In genomic region chr2:32351471-32351961, GRCm38 (mm10) we compare ENCODE assay signal across 9 mouse cellular contexts. TPM values are rescaled to one million over a fixed set of nuclear protein-coding genes. Genes with fewer than 3 reads are reported as not detected.
DNase-seq lines count a peak whose midpoint lies in the region; ATAC-seq lines count a peak whose summit lies in the region.
"Had no signal": no experiment of that assay in that cellular context is flagged by ENCODE, and none has a peak within 500 bp of the region (broad histone marks: within the 10 kb centered on the region; RNA-seq: fewer than 3 reads in every experiment).

No protein-coding gene starts in this region.

- H3K27ac ChIP-seq in limb, embryonic 10.5 days = peak overlapping the region; percentile 92
- no peak overlapping the region for H3K27ac ChIP-seq in stomach, embryonic 15.5 days
- H3K27ac ChIP-seq: macrophage had no signal

- 55% methylated on average over 9 of the region's 9 CpGs for WGBS in limb, embryonic 10.5 days
- WGBS in stomach, embryonic 15.5 days = 48% methylated on average over 9 of the region's 9 CpGs

- H3K27me3 ChIP-seq in limb, embryonic 10.5 days (ENCODE audit: low read depth, poor library complexity, severe bottlenecking) = peaks cover 6% of the 10 kb centered on the region; the same call in 1 of the 2 replicates
- 0 out of 2 replicates have a peak, but pooled peaks cover 3% of the 10 kb centered on the region for H3K27me3 ChIP-seq in stomach, embryonic 15.5 days (replicated peaks)

- ATAC-seq in stomach, embryonic 15.5 days (ENCODE audit: insufficient read depth, low FRiP score, low read depth) = no peak

- H3K9me3 ChIP-seq in limb, embryonic 10.5 days (replicated peaks) = no peaks in the 10 kb centered on the region
- no peaks in the 10 kb centered on the region for H3K9me3 ChIP-seq in stomach, embryonic 15.5 days

- peak overlapping the region; percentile 99 for H3K4me2 ChIP-seq in stomach, embryonic 15.5 days

- H3K9ac ChIP-seq in stomach, embryonic 15.5 days = no peak overlapping the region; the same call in 1 of the 2 replicates

- peak; percentile 56 for DNase-seq in adrenal gland, postnatal 14 days
- no peak for DNase-seq in adrenal gland, postnatal 10 days
- peak; percentile 16 for DNase-seq in retina, postnatal 1 day
- DNase-seq in retina, embryonic 14.5 days (ENCODE audit: low spot score) = no peak
- no peak for DNase-seq in limb, embryonic 10.5 days (ENCODE audit: low spot score)
- DNase-seq in adipocyte (ENCODE audit: low spot score) = no peak
- no peak for DNase-seq in thymus, postnatal 10 days (ENCODE audit: low spot score in 2 of 2)

- peak overlapping the region; percentile 81 for H3K4me3 ChIP-seq in limb, embryonic 10.5 days
- H3K4me3 ChIP-seq in stomach, embryonic 15.5 days (replicated peaks) = peak overlapping the region; percentile 67

- H3K36me3 ChIP-seq in limb, embryonic 10.5 days = peaks cover 37% of the 10 kb centered on the region
- no peaks in the 10 kb centered on the region for H3K36me3 ChIP-seq in stomach, embryonic 15.5 days

- H3K4me1 ChIP-seq in limb, embryonic 10.5 days = peaks cover 44% of the 10 kb centered on the region
- H3K4me1 ChIP-seq in stomach, embryonic 15.5 days = peaks cover 23% of the 10 kb centered on the region

RNA-seq across cellular contexts. Expression of gene Ciz1, which starts 0.6 kb away (rescaled TPM):
- total RNA-seq in adrenal gland, postnatal 14 days (2021) = 61.8 and 67.0 TPM in 2 replicates
- total RNA-seq in adrenal gland, postnatal 10 days (2021) = 10 to 100 TPM; 49.0 to 63.5 TPM
- 61.3 and 74.8 TPM in 2 replicates for polyA plus RNA-seq in limb, embryonic 10.5 days (2016; fragmentation: Nextera tagmentation; extraction: Ambion mirVana)
- polyA plus RNA-seq in stomach, embryonic 15.5 days (2015; fragmentation: Nextera tagmentation; extraction: Ambion mirVana) = 33.8 and 41.6 TPM in 2 replicates

RNA-seq across cellular contexts. Expression of gene Dnm1, which starts 1.6 kb away (rescaled TPM):
- 18.9 and 26.7 TPM in 2 replicates for total RNA-seq in adrenal gland, postnatal 14 days (2021)
- 10 to 100 TPM; 15.8 to 23.8 TPM for total RNA-seq in adrenal gland, postnatal 10 days (2021)
- 27.1 and 33.6 TPM in 2 replicates for polyA plus RNA-seq in limb, embryonic 10.5 days (2016; fragmentation: Nextera tagmentation; extraction: Ambion mirVana)
- 12.1 and 12.8 TPM in 2 replicates for polyA plus RNA-seq in stomach, embryonic 15.5 days (2015; fragmentation: Nextera tagmentation; extraction: Ambion mirVana)

RNA-seq across cellular contexts. Expression of gene 1110008P14Rik, which starts 30.2 kb away (rescaled TPM):
- 142 and 159 TPM in 2 replicates for total RNA-seq in adrenal gland, postnatal 14 days (2021)
- 100 to 1,000 TPM; 143 to 149 TPM for total RNA-seq in adrenal gland, postnatal 10 days (2021)
- 36.3 and 37.0 TPM in 2 replicates for polyA plus RNA-seq in limb, embryonic 10.5 days (2016; fragmentation: Nextera tagmentation; extraction: Ambion mirVana)
- polyA plus RNA-seq in stomach, embryonic 15.5 days (2015; fragmentation: Nextera tagmentation; extraction: Ambion mirVana) = 36.1 and 42.9 TPM in 2 replicates

RNA-seq across cellular contexts. Expression of gene Lcn2, which starts 36.5 kb away (rescaled TPM):
- 7.1 and 9.6 TPM in 2 replicates for total RNA-seq in adrenal gland, postnatal 14 days (2021)
- total RNA-seq in adrenal gland, postnatal 10 days (2021) = 10 to 100 TPM; 12.0 to 21.8 TPM
- polyA plus RNA-seq in limb, embryonic 10.5 days (2016; fragmentation: Nextera tagmentation; extraction: Ambion mirVana) = not detected in 2 replicates
- polyA plus RNA-seq in stomach, embryonic 15.5 days (2015; fragmentation: Nextera tagmentation; extraction: Ambion mirVana) = 25.1 and 30.7 TPM in 2 replicates

RNA-seq across cellular contexts. Expression of gene Ptges2, which starts 44.2 kb away (rescaled TPM):
- total RNA-seq in adrenal gland, postnatal 14 days (2021) = 75.8 and 80.5 TPM in 2 replicates
- 10 to 100 TPM; 91.7 to 98.5 TPM for total RNA-seq in adrenal gland, postnatal 10 days (2021)
- polyA plus RNA-seq in limb, embryonic 10.5 days (2016; fragmentation: Nextera tagmentation; extraction: Ambion mirVana) = 32.7 and 37.0 TPM in 2 replicates
- 28.5 and 31.4 TPM in 2 replicates for polyA plus RNA-seq in stomach, embryonic 15.5 days (2015; fragmentation: Nextera tagmentation; extraction: Ambion mirVana)

Comparison
In these comparisons a context has a peak if more than half of its experiments do, and no peak if none do; other contexts are left out.
1. DNase-seq: peak in adrenal gland, postnatal 14 days (single experiment) and retina, postnatal 1 day (single experiment); none in adrenal gland, postnatal 10 days (single experiment), retina, embryonic 14.5 days (single experiment), limb, embryonic 10.5 days (single experiment), adipocyte (single experiment) and thymus, postnatal 10 days (0 of 2).